Mouse (Mus musculus) ES-Bruce4 (cell line): ENCODE data around the gene BC025920.

Source experiments
- CTCF ChIP-seq: IDR thresholded peaks from one replicate; pipeline ENCODE4 v1.8.1; 2011; ENCODE audit warnings: low read depth, low read length
- EP300 ChIP-seq: IDR thresholded peaks from 2 replicates; pipeline ENCODE4 v1.6.1; 2011; ENCODE audit warnings: low read depth, low read length; ENCODE audit not compliant: insufficient read depth
- POLR2A ChIP-seq: IDR thresholded peaks from one replicate; pipeline ENCODE4 v1.8.1; 2011; ENCODE audit warnings: low read length; ENCODE audit not compliant: insufficient read depth

- TF ChIP-seq CTCF: no peak
- TF ChIP-seq POLR2A: no peak
- TF ChIP-seq EP300: no peak
Observed at GRCm38 (mm10) chr10:81595599-81595998, 10.5 kb upstream of the BC025920 start.
